Mouse (Mus musculus) brown adipose tissue, adult 24 weeks (tissue): ENCODE results near the gene Gadl1. TPM values are rescaled to one million over a fixed set of nuclear protein-coding genes. Genes with fewer than 3 reads are reported as not detected.

Experiments used
- H3K27ac ChIP-seq: fragments of 200-500 bp; replicated peaks from 2 replicates; pipeline ENCODE4 v1.5.1; 2012; ENCODE audit warnings: low read depth, mild to moderate bottlenecking, low read length
- H3K4me1 ChIP-seq: fragments of 200-500 bp; 2 replicates; pipeline ENCODE4 v1.6.1; 2012; ENCODE audit warnings: low read length, mixed read lengths; ENCODE audit not compliant: control insufficient read depth, insufficient read depth, insufficient read length
- H3K4me3 ChIP-seq: fragments of 200-500 bp; 2 replicates; pipeline ENCODE4 v1.5.1; 2012; ENCODE audit warnings: low read depth, mild to moderate bottlenecking, low read length, moderate library complexity; ENCODE audit not compliant: insufficient read depth
- polyA plus RNA-seq: library from polyadenylated mRNA; stranded (reverse); fragments of >200 nt; gene quantifications from 2 replicates; pipeline ENCODE4 v1.2.4, GENCODE M21; 2012; ENCODE audit not compliant: missing spikeins, insufficient read depth, insufficient read length

The Gadl1 gene
- polyA plus RNA-seq, 1 experiment = not detected

DNA sequence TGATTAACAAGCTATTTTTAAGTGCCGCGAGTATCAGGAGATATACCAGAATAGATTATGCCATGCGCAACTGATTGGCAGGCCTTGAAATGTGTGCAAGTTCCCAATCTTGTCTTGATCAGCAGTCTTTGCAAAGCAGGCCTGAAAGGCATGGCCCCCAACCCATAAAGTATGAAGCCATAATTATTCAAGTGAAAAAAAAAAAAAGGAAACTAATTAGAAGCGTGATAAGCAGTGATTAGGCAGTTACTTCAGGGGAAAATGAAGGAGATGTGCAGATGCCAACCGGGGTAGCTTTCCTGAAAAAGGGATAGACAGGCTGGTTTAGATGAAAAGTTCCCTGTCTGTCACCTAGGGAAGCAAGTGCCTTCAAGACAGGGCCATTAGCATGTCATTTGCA lies 174.0 kb downstream of the Gadl1 start:
- Histone ChIP-seq H3K27ac (no peak overlapping the region), H3K4me1 (peaks cover 7% of the 10 kb centered on the region), H3K4me3 (no peak overlapping the region)

DNA sequence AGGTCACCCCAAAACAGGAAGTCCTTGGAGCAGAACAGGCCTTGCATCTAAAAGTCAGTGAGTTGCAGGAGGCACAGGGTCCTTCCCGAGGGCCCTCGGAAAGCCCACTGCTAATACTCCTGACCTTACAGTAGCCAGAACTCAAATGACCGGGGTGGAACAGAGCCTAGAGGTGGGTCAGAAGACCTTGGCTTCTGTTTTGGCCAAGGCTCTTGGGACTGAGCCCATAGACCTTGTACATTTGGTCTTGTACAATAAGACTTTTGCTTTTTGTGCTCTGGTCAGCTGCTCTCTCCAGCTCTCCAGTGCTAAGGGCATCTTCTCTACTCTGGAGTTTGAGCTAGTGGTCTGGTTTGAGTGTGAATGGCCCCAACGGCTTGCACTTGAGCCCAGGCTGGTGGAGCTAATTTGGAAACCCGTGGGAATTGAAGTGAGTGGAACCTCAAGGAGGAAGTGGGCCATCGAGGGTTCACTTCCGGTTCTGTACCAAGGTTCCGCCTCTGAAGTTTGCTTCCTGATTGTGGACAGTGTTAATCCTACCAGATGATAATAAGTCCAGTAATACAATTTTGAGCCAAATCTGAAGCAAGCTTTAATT lies 174.6 kb downstream of the Gadl1 start:
- Histone ChIP-seq H3K27ac (0 out of 2 replicates have a peak overlapping the region, but pooled peaks have one; percentile 34), H3K4me3 (no peak overlapping the region), H3K4me1 (peaks cover 7% of the 10 kb centered on the region)

DNA sequence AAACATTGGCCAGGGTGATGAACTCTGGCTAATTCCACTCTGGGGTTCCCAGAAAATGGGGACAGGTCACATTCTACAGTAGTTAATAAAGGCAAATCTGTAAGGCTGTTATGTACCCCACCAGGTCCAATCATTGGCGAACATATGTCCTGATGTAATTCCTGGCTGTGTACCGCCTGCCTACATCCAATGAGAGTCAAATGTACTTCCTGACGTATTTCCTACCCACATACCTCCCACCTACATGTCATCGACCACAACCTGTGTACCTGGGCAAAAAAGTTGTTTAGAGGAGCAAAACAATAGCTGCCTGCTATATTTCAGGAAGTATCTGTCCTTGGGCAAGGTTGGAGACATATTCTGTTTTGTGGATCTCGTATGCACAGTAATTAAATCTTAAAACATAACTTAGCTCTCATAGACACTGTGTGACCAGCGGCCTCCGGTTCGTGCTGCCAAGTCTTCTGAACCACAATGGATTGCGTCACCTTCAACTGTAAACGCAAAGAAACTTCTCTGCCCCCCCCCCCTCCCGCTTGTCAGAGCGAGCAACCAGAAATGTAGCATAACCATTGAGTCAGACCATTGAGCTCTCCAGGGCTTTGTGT lies 175.2 kb downstream of the Gadl1 start:
- Histone ChIP-seq H3K4me1 (peaks cover 7% of the 10 kb centered on the region), H3K4me3 (no peak overlapping the region), H3K27ac (no peak overlapping the region)

DNA sequence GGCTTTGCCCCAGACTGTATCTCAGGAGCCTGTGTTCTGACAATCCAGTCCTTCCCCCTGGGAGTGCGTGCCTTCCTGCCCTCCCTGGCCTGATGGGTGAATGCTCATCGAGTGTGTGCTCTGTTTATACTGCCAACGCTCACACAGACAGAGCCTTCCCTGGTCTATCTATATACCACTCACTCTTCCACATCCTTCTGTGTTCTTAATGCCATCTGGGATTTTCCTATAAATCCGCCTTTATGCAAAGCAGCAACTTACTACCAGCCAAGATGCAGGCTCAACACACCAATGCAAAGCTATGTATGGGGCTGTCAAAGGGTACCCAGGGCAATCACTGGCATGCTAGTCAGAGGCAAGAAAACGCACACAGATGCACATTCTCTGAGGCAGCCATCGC lies 176.7 kb downstream of the Gadl1 start:
- Histone ChIP-seq H3K27ac (no peak overlapping the region), H3K4me3 (no peak overlapping the region), H3K4me1 (peaks cover 7% of the 10 kb centered on the region)

DNA sequence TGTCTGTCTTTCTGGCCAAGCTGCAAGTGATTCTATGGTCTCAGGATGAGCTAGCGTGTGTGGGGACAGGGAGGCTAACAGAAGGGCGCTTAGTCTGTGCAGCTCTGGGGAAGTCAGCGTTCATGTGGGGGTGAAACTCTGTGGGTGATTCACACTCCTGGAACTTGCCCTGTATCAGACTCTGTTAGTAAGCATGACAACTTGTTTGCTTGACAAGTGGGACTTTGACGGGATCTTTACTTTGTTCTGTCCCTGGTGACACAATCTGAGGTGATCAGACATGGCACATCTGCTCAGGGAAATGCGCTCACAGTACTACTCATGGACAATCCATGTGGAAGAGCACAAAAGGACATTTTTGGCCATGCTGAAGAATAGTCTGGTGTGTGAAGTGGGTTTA lies 178.0 kb downstream of the Gadl1 start:
- no peak overlapping the region for H3K4me3 ChIP-seq
- peaks cover 10% of the 10 kb centered on the region for H3K4me1 ChIP-seq
- H3K27ac ChIP-seq = no peak overlapping the region

DNA sequence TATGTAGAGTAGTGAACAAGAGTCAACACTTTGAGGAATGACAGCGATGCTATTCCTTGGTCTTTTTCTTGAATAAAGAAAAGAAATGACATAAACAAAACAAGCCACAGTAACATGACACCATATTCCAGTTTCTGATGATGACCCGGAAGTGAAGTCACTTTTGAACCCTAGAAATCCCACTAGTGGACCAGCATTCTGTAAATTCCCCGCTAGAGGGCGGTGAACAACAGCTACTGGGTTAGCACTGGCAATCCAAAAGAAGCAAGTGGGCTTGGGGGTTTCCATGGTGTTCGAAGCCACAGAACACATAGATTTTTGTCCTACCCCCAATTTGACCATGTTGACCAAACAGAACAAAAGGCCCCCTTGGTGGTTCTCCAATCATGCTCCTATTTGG lies 178.6 kb downstream of the Gadl1 start:
- Histone ChIP-seq H3K27ac (no peak overlapping the region), H3K4me3 (no peak overlapping the region), H3K4me1 (peaks cover 14% of the 10 kb centered on the region)

DNA sequence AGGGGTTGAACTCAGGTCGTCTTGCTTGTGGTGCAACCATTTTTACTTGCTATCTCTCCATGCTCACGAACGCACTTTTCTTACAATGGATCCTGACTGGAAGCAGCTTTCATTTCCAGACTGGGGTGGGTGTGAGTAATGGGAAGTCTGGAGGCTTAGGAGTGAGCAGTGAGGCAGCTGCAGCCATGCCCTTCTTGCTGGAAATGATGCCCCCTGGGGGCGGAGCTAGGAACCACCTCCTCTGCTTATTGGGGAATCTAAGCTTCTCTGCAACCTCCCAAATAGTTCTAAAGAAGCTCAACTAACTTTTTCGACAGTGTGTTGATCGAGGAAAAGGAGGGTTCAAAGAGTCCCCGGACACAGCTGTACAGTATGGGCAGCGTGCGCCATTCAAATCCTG lies 179.7 kb downstream of the Gadl1 start:
- peaks cover 11% of the 10 kb centered on the region for H3K4me1 ChIP-seq
- no peak overlapping the region for H3K4me3 ChIP-seq
- H3K27ac ChIP-seq = no peak overlapping the region

DNA sequence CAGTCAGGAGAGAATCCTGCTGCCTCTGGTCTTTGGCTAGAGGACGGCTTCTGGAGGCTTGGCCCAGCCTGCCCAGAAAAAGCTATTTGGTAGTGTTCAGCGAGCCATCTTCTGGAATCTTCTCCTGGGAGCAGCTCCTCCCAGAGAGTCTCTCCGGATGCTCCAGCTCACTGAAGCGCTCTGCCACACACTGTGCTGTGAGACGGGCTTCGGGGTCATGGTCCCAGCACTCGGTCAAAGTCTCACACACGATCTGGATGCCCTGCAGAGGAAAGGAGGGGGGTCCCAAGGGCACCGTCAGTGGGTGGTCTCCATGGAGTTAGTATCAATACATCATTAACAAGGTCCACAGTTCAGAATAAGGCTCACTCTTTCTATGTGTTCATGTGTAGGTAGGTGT lies 181.0 kb downstream of the Gadl1 start:
- Histone ChIP-seq H3K4me3 (no peak overlapping the region), H3K27ac (no peak overlapping the region), H3K4me1 (peaks cover 8% of the 10 kb centered on the region)

DNA sequence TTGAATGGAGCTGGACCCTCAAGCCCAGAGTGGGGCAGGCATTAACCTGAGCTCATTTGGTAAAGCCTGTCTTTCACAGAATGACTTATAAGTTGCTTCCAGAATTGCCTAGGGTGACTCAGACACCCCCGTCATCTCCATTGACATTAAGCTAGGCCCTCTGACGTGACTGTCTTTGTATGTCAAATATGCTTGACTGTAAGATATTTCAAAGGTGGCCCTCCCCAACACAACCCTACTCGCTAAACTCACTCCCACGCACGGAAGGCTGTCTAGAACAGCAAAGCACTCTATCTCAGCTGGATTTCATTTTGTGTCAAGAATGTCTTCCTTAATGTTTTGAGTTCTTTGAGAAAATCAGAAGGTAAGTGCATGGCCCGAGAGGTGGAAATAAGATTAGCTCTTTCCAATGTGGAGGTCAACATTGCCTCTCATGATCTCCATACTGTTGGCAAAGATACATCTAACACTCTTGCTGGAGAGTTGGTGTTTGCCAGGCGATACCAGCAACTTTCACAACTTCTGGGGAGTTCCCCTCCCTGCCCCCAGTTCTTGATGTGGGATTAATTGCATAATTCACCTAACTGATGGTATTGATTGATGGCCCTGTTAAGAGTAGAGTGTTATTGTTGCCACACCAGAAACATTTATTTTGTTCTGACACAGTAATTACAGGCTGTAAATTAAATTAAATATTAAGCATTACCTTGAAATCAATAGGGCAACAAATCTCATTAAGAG lies 182.0 kb downstream of the Gadl1 start:
- peaks cover 8% of the 10 kb centered on the region; the same call in 1 of the 2 replicates for H3K4me1 ChIP-seq
- H3K4me3 ChIP-seq = no peak overlapping the region
- H3K27ac ChIP-seq = no peak overlapping the region

DNA sequence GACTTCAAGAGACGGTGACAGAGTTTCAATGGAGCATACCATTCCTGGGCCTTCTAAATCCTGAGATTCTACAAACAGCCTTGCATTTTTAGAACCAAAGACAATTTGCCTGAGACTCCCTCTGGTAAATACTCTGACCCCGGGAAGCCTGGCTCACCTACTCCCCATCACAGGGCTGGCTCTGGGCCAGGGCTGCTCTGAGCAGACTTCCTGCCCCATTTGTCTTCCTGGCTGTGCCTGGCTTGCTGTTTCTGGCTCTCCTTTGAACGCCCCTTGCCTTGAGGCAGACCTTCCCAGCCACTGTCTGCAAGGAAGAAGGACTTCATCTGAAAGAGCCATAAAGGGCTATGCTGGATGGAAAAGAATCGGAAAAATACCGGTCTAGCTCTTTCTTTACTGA lies 182.7 kb downstream of the Gadl1 start:
- no peak overlapping the region for H3K4me3 ChIP-seq
- peaks cover 8% of the 10 kb centered on the region; the same call in 1 of the 2 replicates for H3K4me1 ChIP-seq
- no peak overlapping the region for H3K27ac ChIP-seq

DNA sequence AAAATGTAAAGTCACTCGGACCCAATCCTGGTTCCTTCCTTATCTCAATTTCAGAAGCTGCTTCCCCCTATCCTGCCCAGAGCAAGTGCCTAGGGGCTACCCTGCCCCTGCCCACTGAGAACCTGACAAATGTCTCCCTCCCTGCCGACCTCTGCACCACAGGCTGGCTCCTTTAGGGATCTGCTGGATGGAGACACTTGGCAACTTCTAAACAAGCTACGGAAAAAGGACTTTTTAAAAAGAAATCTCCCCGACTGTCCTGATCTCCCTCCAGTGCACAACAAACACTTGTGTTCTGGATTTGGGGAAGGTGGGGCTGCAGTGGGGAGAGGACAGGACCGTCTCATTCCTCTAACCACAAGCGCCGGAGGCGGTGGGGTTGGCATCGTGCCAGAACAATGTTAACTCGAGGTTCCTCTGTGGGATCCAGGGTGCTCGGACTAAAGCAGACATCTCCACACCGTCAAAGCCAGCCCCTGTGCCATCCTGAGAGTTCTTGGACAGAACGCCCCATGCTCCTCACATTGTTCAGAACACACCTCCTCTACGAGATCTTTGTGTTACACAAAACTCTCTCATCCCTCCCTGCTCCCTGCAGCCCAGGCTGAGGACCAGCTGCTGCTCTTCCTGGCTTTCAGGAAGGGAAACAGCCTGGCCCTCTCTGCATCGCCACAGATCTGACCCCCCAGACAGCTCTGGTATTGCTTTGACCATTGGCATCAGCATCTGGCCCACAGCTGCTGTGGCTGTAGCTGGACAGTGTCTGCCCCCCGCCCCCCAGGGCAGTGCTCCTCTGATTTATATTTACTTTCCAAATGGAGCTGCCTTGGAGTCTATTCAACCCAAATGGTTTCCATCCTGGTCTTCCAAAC lies 189.7 kb downstream of the Gadl1 start:
- no peak overlapping the region for H3K4me3 ChIP-seq
- no peak overlapping the region for H3K27ac ChIP-seq

DNA sequence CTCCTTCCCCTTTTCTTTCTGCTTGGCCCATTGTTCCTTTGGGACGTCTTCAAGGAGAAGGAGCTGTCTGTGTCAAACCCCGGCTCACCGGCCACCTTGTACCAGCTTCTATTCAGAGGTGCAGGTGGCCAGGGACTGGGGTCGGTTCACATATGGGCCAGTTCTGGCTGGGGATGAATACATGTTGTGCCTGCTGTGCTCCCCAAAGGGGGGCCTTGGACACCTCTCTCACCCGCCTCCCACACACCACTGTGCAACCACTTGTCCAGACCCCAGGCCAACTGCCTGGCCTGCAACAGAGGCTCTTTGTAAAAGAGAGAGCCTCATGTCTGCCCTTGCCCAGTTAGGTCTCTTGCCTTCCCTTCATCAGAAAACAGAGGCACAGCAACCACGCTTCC lies 190.3 kb downstream of the Gadl1 start:
- Histone ChIP-seq H3K27ac (no peak overlapping the region), H3K4me3 (no peak overlapping the region), H3K4me1 (peaks cover 16% of the 10 kb centered on the region)

More for the DNA sequence above, 189.7 kb downstream of the Gadl1 start:
- peaks cover 16% of the 10 kb centered on the region for H3K4me1 ChIP-seq

DNA sequence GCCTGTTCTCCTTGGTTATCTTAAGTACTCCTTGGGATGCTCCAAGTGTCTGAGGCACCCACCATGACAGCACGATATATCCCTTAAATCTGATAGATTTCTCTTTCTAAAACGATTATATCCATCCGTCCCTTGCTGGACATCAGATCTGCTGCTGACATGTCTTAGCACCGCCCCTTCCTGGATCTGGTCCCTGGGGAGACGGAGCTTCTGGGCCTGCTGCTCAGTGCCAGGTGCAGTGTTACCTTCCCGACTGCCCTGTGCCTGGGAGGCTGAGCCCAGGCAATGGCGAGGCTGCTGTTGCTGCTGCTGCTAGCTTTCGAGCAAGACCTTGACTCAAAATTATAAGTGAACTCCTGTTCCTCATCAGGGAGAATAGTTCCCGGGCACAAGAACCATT lies 190.8 kb downstream of the Gadl1 start:
- H3K27ac ChIP-seq = no peak overlapping the region
- H3K4me1 ChIP-seq = peaks cover 16% of the 10 kb centered on the region
- no peak overlapping the region for H3K4me3 ChIP-seq

DNA sequence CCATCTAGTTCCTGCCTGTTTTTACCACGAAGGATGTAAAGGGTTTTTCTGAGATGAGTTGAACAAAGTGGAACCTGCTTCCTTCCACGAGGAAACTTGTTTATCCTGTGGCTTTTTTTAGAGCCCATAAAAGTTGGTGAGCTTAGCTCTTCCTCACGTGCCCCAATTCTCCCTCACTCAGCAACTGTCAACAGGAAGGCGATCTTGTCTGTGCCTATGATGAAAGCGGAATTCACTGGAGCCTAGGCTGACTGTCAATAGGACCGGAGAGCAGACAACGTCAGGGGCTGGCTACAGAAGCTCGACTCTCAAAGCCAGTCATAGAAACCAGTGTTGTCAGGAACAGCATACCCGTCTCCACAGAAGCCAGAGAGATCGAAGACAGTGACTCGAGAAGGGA lies 192.6 kb downstream of the Gadl1 start:
- H3K4me1 ChIP-seq = peaks cover 16% of the 10 kb centered on the region
- H3K27ac ChIP-seq = peak overlapping the region; percentile 21; the same call in 1 of the 2 replicates
- no peak overlapping the region for H3K4me3 ChIP-seq

DNA sequence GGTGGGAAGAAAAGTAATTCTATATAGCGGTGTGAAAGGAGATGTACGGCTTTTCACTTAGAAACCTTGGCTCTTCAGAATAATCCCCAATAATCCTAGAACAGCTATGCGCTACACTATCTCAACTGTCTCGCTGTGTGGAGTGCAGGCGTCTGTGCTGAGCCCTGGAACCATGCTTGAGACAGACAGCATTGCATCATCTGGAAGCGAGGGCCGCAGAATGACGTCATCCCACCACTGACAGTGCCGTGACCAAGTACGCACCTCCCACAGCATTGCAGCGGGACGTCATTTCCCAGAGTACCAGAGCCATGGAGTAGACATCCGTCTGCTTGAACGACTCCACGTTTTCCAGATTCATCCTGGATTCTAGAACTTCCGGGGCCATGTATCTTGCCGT lies 195.5 kb downstream of the Gadl1 start:
- Histone ChIP-seq H3K4me3 (no peak overlapping the region), H3K4me1 (peaks cover 3% of the 10 kb centered on the region), H3K27ac (no peak overlapping the region; the same call in 1 of the 2 replicates)
